Mouse (Mus musculus) forebrain, embryonic 13.5 days (tissue): ENCODE measurements at regions not wholly inside any gene's neighbourhood (a gene's known extent, or its start where the extent isn't known, plus 50 kb on each side); places are given as distances from the start of the nearest gene placed in this dataset.
"Not testable (repeated sequence)": the region's sequence is repeated elsewhere in the genome, so short reads cannot be mapped to it uniquely, and the experiment has no call there.

Source experiments
- ATAC-seq: fragments of 200-750 bp; cut with Nextera tagmentation; 2 replicates; pipeline ENCODE4 v1.8.0; 2017
- H3K27ac ChIP-seq: fragments of 300-500 bp; sonication (generic); 2 replicates; pipeline ENCODE4 v1.5.1; 2015; ENCODE audit warnings: inconsistent platforms, mild to moderate bottlenecking, moderate library complexity
- H3K27me3 ChIP-seq: fragments of 300-500 bp; sonication (generic); 2 replicates; pipeline ENCODE4 v1.6.1; 2015; ENCODE audit warnings: mild to moderate bottlenecking, inconsistent platforms
- H3K36me3 ChIP-seq: fragments of 300-500 bp; sonication (generic); 2 replicates; pipeline ENCODE4 v1.6.1; 2015; ENCODE audit warnings: mild to moderate bottlenecking, inconsistent platforms; ENCODE audit not compliant: poor library complexity, severe bottlenecking
- H3K4me1 ChIP-seq: fragments of 300-500 bp; sonication (generic); 2 replicates; pipeline ENCODE4 v1.6.1; 2015; ENCODE audit warnings: inconsistent platforms
- H3K4me2 ChIP-seq: fragments of 300-500 bp; sonication (generic); 2 replicates; pipeline ENCODE4 v1.6.1; 2015; ENCODE audit warnings: inconsistent platforms, mild to moderate bottlenecking, moderate library complexity
- H3K4me3 ChIP-seq: fragments of 300-500 bp; sonication (generic); 2 replicates; pipeline ENCODE4 v1.5.1; 2015; ENCODE audit warnings: mild to moderate bottlenecking, inconsistent platforms
- H3K9ac ChIP-seq: fragments of 300-500 bp; sonication (generic); 2 replicates; pipeline ENCODE4 v1.6.1; 2015; ENCODE audit warnings: mild to moderate bottlenecking, inconsistent platforms
- H3K9me3 ChIP-seq: fragments of 300-500 bp; sonication (generic); replicated peaks from 2 replicates; pipeline ENCODE4 v1.6.1; 2016; ENCODE audit warnings: inconsistent platforms
- WGBS: fragments of 180-500 bp; shearing (Covaris S2); methylation state at CpG from one replicate; pipeline ENCODE4 v1.1.7; 2015; 5-methylcytosine and 5-hydroxymethylcytosine counted together

- Histone ChIP-seq H3K4me1 (no peaks in the 10 kb centered on the region), H3K9me3 (no peaks in the 10 kb centered on the region), H3K4me2 (no peak overlapping the region), H3K9ac (no peak overlapping the region), H3K36me3 (no peaks in the 10 kb centered on the region), H3K27ac (no peak overlapping the region), H3K4me3 (no peak overlapping the region), H3K27me3 (no peaks in the 10 kb centered on the region)
- WGBS = 84% methylated on average over 10 of the region's 10 CpGs
- no peak for ATAC-seq
Observed at GRCm38 (mm10) chr6:140218789-140219188, 177.5 kb upstream of the Plcz1 start.

- no peak for ATAC-seq
- 63% methylated on average over 2 of the region's 2 CpGs for WGBS
- H3K9ac ChIP-seq = no peak overlapping the region
Observed at GRCm38 (mm10) chr6:140212403-140212802, 171.1 kb upstream of the Plcz1 start.

GRCm38 (mm10) chr6:140210141-140210540 lies 168.9 kb upstream of the Plcz1 start:
- no peaks in the 10 kb centered on the region for H3K9me3 ChIP-seq
- no peak overlapping the region for H3K27ac ChIP-seq
- no peaks in the 10 kb centered on the region for H3K27me3 ChIP-seq
- no peak overlapping the region for H3K4me3 ChIP-seq
- H3K4me1 ChIP-seq = no peaks in the 10 kb centered on the region
- H3K9ac ChIP-seq = no peak overlapping the region
- H3K4me2 ChIP-seq = no peak overlapping the region
- 89% methylated on average over 6 of the region's 6 CpGs for WGBS
- H3K36me3 ChIP-seq = no peaks in the 10 kb centered on the region
- ATAC-seq = no peak

More at GRCm38 (mm10) chr6:140212403-140212802, 171.1 kb upstream of the Plcz1 start:
- no peaks in the 10 kb centered on the region for H3K27me3 ChIP-seq
- H3K36me3 ChIP-seq = no peaks in the 10 kb centered on the region
- no peaks in the 10 kb centered on the region for H3K4me1 ChIP-seq
- no peak overlapping the region for H3K27ac ChIP-seq
- no peaks in the 10 kb centered on the region for H3K9me3 ChIP-seq
- no peak overlapping the region for H3K4me3 ChIP-seq
- H3K4me2 ChIP-seq = no peak overlapping the region

DNA sequence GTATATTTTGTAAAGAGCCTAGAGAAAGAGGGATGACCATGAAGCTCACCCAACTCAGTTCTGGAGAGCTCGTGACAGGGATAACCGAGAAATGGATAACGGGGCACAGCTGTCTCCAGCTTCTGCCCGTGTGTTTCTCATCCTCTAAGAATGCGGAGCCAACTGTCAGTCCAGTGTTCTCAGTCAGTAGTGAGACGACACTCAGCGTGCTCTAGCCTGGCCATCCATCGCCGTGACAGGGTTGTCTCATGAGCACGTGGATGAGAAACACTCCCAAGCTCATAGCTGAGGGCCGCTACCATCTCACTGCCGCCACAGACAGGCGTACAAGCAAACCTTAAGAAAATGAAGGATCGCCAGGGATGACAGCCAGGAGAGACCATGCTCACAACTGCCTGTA lies 167.8 kb upstream of the Plcz1 start:
- no peaks in the 10 kb centered on the region for H3K27me3 ChIP-seq
- no peak overlapping the region for H3K4me2 ChIP-seq
- no peak overlapping the region for H3K9ac ChIP-seq
- H3K4me3 ChIP-seq = no peak overlapping the region
- no peaks in the 10 kb centered on the region for H3K4me1 ChIP-seq
- 86% methylated on average over 14 of the region's 14 CpGs for WGBS
- H3K9me3 ChIP-seq = no peaks in the 10 kb centered on the region
- ATAC-seq = no peak
- no peaks in the 10 kb centered on the region for H3K36me3 ChIP-seq
- no peak overlapping the region for H3K27ac ChIP-seq

- Histone ChIP-seq H3K4me1 (no peaks in the 10 kb centered on the region), H3K4me3 (no peak overlapping the region), H3K9ac (no peak overlapping the region), H3K27me3 (no peaks in the 10 kb centered on the region), H3K36me3 (no peaks in the 10 kb centered on the region), H3K4me2 (no peak overlapping the region), H3K27ac (no peak overlapping the region), H3K9me3 (no peaks in the 10 kb centered on the region)
- no peak for ATAC-seq
- WGBS = 82% methylated on average over 3 of the region's 3 CpGs
Observed at GRCm38 (mm10) chr6:140208375-140208774, 167.1 kb upstream of the Plcz1 start.

GRCm38 (mm10) chr6:140206676-140207075 lies 165.4 kb upstream of the Plcz1 start:
- 91% methylated on average over 11 of the region's 11 CpGs for WGBS
- H3K27me3 ChIP-seq, H3K4me1 ChIP-seq, H3K4me2 ChIP-seq, H3K9me3 ChIP-seq, H3K27ac ChIP-seq, H3K36me3 ChIP-seq, H3K4me3 ChIP-seq, H3K9ac ChIP-seq, ATAC-seq: not testable (repeated sequence)

DNA sequence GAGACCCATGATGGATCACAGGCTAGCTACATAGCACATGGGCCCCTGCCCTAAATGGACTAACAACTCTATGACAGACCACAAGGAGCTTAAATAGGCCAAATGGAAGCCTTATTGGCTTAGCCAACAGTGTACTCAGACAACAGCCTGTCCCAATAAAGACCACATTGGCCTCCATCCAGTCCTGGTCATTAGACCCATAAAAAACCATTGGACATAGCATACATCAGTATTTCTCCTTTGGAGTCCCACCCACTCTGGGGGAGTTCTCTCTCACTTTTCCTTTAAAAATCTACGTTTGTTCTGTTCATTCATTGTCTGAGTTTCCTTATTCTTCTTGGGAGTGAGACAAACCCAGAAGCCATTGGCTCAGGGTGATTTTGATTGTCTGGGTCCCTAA lies 160.1 kb upstream of the Plcz1 start:
- Histone ChIP-seq H3K4me1 (no peaks in the 10 kb centered on the region), H3K27ac (no peak overlapping the region), H3K4me2 (no peak overlapping the region), H3K9ac (no peak overlapping the region), H3K9me3 (no peaks in the 10 kb centered on the region), H3K27me3 (no peaks in the 10 kb centered on the region), H3K4me3 (no peak overlapping the region), H3K36me3 (no peaks in the 10 kb centered on the region)
- 56% methylated on average over 1 of the region's 1 CpGs for WGBS
- no peak for ATAC-seq

DNA sequence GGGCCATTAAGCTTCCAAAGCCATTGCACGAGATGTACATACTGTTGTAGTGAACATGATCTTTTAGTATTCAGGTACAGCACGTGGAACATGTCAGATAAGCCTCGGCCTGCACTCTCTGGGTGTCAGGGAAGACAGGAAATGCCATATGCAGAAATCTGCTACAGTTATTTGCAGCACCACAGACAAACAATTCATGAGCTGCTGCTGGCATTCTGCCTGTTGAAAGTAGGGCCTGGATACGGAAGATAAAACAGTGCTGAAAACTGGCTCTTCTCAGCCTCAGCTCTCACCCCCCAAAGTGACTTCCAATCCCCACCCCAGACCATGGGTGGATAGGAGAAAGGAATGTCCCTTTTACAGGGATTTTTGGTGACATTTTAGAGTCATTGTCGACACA lies 159.1 kb upstream of the Plcz1 start:
- Histone ChIP-seq H3K4me1 (no peaks in the 10 kb centered on the region), H3K4me2 (no peak overlapping the region), H3K27me3 (no peaks in the 10 kb centered on the region), H3K4me3 (no peak overlapping the region), H3K9me3 (no peaks in the 10 kb centered on the region), H3K9ac (no peak overlapping the region), H3K27ac (no peak overlapping the region), H3K36me3 (no peaks in the 10 kb centered on the region)
- WGBS = 84% methylated on average over 5 of the region's 5 CpGs
- no peak for ATAC-seq

GRCm38 (mm10) chr6:140198036-140198435 lies 156.8 kb upstream of the Plcz1 start:
- ATAC-seq = no peak
- no peak overlapping the region for H3K4me2 ChIP-seq
- no peak overlapping the region for H3K9ac ChIP-seq
- H3K4me3 ChIP-seq = no peak overlapping the region
- H3K9me3 ChIP-seq = no peaks in the 10 kb centered on the region
- no peaks in the 10 kb centered on the region for H3K36me3 ChIP-seq
- no peaks in the 10 kb centered on the region for H3K4me1 ChIP-seq
- 85% methylated on average over 6 of the region's 6 CpGs for WGBS
- H3K27ac ChIP-seq = no peak overlapping the region
- no peaks in the 10 kb centered on the region for H3K27me3 ChIP-seq

GRCm38 (mm10) chr6:140197113-140197675 lies 155.9 kb upstream of the Plcz1 start:
- H3K4me3 ChIP-seq = no peak overlapping the region
- H3K4me2 ChIP-seq = no peak overlapping the region
- no peak overlapping the region for H3K27ac ChIP-seq
- H3K9me3 ChIP-seq = no peaks in the 10 kb centered on the region
- no peaks in the 10 kb centered on the region for H3K27me3 ChIP-seq
- no peaks in the 10 kb centered on the region for H3K4me1 ChIP-seq
- no peak overlapping the region for H3K9ac ChIP-seq
- ATAC-seq = no peak
- WGBS = 83% methylated on average over 8 of the region's 8 CpGs
- no peaks in the 10 kb centered on the region for H3K36me3 ChIP-seq

- Histone ChIP-seq H3K9ac (no peak overlapping the region), H3K4me1 (no peaks in the 10 kb centered on the region), H3K36me3 (no peaks in the 10 kb centered on the region), H3K4me2 (no peak overlapping the region), H3K9me3 (no peaks in the 10 kb centered on the region), H3K4me3 (no peak overlapping the region), H3K27ac (no peak overlapping the region), H3K27me3 (no peaks in the 10 kb centered on the region)
- 90% methylated on average over 2 of the region's 2 CpGs for WGBS
- ATAC-seq = no peak
Observed at GRCm38 (mm10) chr6:140194276-140194675, 153.0 kb upstream of the Plcz1 start.

GRCm38 (mm10) chr6:140193084-140193939 lies 152.1 kb upstream of the Plcz1 start:
- Histone ChIP-seq H3K4me2 (no peak overlapping the region), H3K4me3 (no peak overlapping the region)
- no peak for ATAC-seq

GRCm38 (mm10) chr6:140192526-140192925 lies 151.3 kb upstream of the Plcz1 start:
- no peaks in the 10 kb centered on the region for H3K27me3 ChIP-seq
- no peaks in the 10 kb centered on the region for H3K36me3 ChIP-seq
- 84% methylated on average over 17 of the region's 17 CpGs for WGBS
- no peaks in the 10 kb centered on the region for H3K4me1 ChIP-seq
- no peak for ATAC-seq
- no peak overlapping the region for H3K4me3 ChIP-seq
- H3K4me2 ChIP-seq = no peak overlapping the region
- H3K27ac ChIP-seq = no peak overlapping the region
- H3K9ac ChIP-seq = no peak overlapping the region
- no peaks in the 10 kb centered on the region for H3K9me3 ChIP-seq

More at GRCm38 (mm10) chr6:140193084-140193939, 152.1 kb upstream of the Plcz1 start:
- H3K27ac ChIP-seq = no peak overlapping the region
- H3K27me3 ChIP-seq = no peaks in the 10 kb centered on the region
- no peaks in the 10 kb centered on the region for H3K36me3 ChIP-seq
- no peak overlapping the region for H3K9ac ChIP-seq
- no peaks in the 10 kb centered on the region for H3K4me1 ChIP-seq
- WGBS = 42% methylated on average over 9 of the region's 9 CpGs
- H3K9me3 ChIP-seq = no peaks in the 10 kb centered on the region
